Mouse (Mus musculus) embryonic fibroblast, embryonic 13.5 days (primary cell): ENCODE data around the gene Ccdc38. TPM values are rescaled to one million over a fixed set of nuclear protein-coding genes. Genes with fewer than 3 reads are reported as not detected.
"Not testable (repeated sequence)": the region's sequence is repeated elsewhere in the genome, so short reads cannot be mapped to it uniquely, and the experiment has no call there.

Experiments
- H3K27ac ChIP-seq: 2 replicates; pipeline ENCODE4 v1.5.1; 2012; ENCODE audit warnings: low read length, control low read depth, inconsistent platforms; ENCODE audit not compliant: insufficient read depth
- H3K4me1 ChIP-seq: 2 replicates; pipeline ENCODE4 v1.6.1; 2011; ENCODE audit warnings: low read length; ENCODE audit not compliant: control insufficient read depth, insufficient read depth
- H3K4me3 ChIP-seq: 2 replicates; pipeline ENCODE4 v1.5.1; 2011; ENCODE audit warnings: mild to moderate bottlenecking, control low read depth, low read length; ENCODE audit not compliant: insufficient read depth
- CTCF ChIP-seq: IDR thresholded peaks from 2 replicates; pipeline ENCODE4 v1.5.1; 2011; ENCODE audit warnings: mild to moderate bottlenecking, control low read depth, low read length, moderate library complexity, borderline replicate concordance; ENCODE audit not compliant: insufficient read depth
- POLR2A ChIP-seq: IDR thresholded peaks from 2 replicates; pipeline ENCODE4 v1.6.1; 2011; ENCODE audit warnings: low read depth, mild to moderate bottlenecking, control low read depth, low read length, moderate library complexity
- polyA plus RNA-seq: library from polyadenylated mRNA; stranded (reverse); fragments of >200 nt; gene quantifications from 2 replicates; pipeline ENCODE4 v1.2.4, GENCODE M21; 2011; ENCODE audit warnings: low read depth; ENCODE audit not compliant: missing spikeins, insufficient read length

Gene Ccdc38
- polyA plus RNA-seq, 1 experiment = 0.28 TPM

DNA sequence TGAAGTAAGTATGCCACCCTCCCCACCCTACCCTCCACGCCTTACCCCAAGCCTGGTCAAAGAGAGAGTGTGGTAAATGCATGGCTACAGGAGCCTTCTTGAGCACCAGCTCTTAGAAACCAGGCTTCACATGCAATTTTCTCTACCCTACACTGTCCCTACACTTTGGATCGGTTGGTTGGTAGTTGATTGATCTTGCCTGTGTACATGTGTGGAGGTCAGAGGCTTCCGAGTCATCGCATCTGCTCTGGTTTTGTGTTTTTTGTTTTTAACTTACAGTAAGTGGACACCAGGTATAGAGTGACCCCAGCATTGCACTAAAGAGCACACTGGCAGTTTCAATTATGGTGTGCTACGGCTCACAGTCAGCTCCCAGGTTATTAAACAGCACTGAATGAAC lies 3.7 kb downstream of the Ccdc38 start:
- TF ChIP-seq CTCF = no peak
- no peak for TF ChIP-seq POLR2A
- no peak overlapping the region for H3K27ac ChIP-seq
- peaks cover 5% of the 10 kb centered on the region for H3K4me1 ChIP-seq
- no peak overlapping the region for H3K4me3 ChIP-seq

DNA sequence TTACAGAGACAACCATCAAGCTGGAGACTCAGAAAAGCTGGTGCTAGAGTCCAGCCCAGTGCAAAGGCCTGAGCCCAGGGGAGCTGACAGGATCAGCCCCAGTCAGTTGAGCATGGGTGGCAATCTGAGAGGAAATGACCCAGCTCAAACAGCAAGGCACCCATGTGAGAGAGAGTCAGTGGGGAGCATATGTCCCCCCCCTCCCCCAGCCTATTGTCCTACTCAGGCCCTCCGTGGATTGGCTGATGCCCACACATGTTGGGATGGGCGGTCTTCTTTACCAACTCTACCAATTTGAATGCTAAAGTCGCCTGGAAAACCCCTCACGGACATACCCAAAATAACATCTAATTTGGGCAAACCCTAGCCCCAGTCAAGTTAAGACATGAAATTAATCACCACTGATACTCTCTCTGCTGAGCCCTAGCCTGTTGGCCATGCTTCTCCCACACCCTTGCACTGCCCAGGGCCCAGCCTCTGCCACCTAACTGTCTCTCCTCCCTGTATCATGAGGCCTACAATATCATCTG lies 7.4 kb downstream of the Ccdc38 start:
- Histone ChIP-seq H3K4me1 (no peaks in the 10 kb centered on the region), H3K27ac (no peak overlapping the region), H3K4me3 (no peak overlapping the region)
- TF ChIP-seq POLR2A (no peak), CTCF (no peak)

DNA sequence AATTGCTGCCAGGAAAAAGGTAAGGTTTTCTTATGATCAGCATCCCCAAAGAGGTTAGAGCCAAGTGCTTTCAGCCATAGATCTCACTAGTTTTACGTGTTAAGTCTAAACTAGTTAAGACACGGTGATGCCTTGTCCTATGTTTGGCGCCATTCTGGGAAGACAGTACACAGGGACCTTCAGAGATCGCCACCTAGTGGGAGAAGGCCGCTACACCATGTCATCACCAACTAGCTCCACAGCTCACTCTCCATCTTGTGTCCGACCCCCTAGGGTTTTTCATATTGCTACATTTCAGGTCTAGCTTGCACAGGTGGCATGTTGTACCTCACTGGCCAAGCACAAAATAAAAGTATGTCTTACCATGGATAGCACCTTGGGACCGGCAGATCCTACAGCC lies 8.6 kb downstream of the Ccdc38 start:
- peak; percentile 90 for TF ChIP-seq CTCF
- no peak for TF ChIP-seq POLR2A
- H3K27ac ChIP-seq = no peak overlapping the region
- no peaks in the 10 kb centered on the region for H3K4me1 ChIP-seq
- no peak overlapping the region for H3K4me3 ChIP-seq

DNA sequence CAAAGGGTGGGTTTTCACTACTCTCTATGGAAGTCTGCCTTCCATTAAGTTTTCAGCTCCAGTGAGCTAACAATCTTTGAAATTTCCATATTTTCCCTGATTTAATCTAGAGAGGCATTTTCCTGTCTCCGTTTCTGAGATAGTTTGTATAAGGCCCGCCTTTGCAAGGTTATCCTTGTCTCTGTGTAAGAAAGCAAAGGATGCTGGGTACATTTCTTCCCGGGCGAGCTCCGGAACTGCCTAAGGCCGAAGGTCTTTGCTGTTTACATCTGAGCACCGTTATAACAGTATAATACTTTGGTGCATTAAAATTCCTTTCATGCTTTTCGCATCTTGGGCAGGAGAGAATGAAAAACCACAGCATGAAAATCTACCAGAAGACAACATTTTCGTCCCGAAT lies 9.4 kb downstream of the Ccdc38 start:
- Histone ChIP-seq H3K27ac (no peak overlapping the region), H3K4me1 (no peaks in the 10 kb centered on the region), H3K4me3 (no peak overlapping the region)
- TF ChIP-seq CTCF (no peak), POLR2A (no peak)

DNA sequence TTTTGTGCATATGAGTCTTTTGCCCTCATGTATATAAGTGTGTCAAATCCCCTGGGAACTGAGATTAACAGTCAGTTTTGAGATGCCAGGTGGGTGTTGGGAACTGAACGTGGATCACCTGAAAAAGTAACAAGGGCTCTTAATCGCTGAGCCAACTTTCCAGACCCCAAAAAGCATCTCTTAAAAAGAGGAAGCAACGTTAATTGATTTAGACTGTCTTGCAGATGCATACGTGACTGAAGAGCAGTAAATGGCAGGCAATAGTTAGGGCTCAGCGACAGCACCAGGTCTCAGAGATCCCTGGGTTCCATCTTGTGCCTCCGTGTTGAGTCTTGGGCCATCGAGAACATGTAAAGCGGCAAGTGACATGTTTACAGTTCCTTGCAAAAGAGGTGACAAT lies 12.2 kb downstream of the Ccdc38 start:
- no peak for TF ChIP-seq POLR2A
- no peak for TF ChIP-seq CTCF
- no peaks in the 10 kb centered on the region for H3K4me1 ChIP-seq
- no peak overlapping the region for H3K27ac ChIP-seq
- H3K4me3 ChIP-seq = no peak overlapping the region

DNA sequence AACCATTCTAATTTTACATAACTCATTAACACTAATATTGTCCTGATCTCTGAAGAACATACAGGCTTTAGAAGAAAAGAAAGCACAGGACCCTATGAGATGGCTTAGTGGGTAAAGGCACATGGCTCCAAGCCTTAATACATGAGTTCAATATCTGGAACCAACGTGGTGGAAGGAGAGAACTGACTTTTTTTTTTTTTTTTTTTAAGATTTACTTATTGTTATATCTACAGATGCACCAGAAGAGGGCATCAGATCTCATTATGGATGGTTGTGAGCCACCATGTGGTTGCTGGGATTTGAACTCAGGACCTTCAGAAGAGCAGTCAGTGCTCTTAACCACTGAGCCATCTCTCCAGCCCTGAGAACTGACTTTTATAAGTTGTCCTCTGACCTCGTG lies 17.5 kb downstream of the Ccdc38 start:
- H3K4me1 ChIP-seq, H3K27ac ChIP-seq, H3K4me3 ChIP-seq: not testable (repeated sequence)

DNA sequence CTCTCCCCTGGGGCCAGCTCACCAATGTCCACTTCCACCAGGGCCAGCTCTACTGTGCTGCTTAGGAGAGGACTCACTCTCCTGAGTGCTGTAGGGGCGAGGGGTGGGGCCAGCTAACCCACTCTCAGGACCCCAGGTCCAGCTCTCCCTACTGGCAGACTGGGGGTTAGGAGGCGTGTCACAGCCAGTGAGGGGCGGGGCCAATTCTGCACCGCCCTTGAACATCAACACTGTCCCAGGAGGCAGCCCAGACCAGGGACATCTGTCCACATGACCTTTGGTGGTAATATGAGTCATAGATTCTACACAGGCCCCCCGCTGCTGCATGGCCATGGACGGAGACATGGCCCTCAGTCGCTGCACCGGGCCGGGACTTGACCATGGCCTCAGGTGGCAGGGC lies 19.4 kb downstream of the Ccdc38 start:
- Histone ChIP-seq H3K4me1 (no peaks in the 10 kb centered on the region), H3K4me3 (no peak overlapping the region), H3K27ac (no peak overlapping the region)
- no peak for TF ChIP-seq POLR2A
- TF ChIP-seq CTCF = no peak

DNA sequence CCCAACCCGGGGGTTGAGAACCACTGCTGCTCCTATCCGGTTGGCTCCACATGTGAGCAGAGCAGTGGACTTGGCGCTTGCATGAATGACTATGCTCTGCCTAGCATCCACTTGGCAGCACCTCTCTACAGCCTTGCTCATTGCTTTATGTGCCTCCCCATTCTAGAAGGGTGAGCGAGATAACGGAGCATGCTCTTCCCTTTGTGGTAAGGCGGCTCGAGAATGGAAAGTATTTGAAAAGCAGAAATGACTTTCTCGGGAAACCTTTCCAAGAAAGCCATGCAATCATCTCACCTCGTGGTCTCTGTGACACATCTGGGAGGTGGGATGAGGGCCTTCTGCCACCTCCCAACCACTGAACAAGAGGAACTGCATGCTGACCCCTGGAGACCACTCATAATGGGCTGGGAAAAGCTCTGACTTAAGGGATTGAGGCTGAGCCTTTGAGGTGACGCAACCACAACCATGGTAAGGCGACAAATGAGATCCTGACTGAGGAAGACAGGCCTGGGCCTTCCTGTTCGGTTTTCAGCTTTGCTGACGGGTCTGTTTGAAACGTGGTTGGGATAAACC lies 24.2 kb downstream of the Ccdc38 start:
- Histone ChIP-seq H3K4me3 (no peak overlapping the region), H3K27ac (no peak overlapping the region), H3K4me1 (no peaks in the 10 kb centered on the region)
- TF ChIP-seq CTCF (no peak), POLR2A (no peak)

DNA sequence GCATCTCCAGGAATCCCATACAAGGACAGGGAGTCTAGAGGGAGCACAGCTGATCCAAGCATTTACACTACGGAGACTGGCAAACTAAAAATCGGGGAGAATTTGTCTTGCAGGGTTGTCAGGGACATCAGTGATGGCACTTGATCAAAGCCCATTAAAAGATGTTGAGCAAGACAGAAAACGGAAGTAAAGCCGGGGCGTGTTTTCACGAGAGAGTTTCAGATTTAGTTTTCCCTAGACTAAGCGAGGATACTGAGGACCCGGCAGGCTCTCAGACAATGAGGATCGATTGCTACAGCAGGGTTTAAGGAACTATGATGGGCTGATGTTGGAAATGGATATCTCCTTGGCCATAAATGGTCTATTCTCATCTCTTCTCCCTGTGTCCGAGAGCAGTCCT lies 26.6 kb downstream of the Ccdc38 start:
- TF ChIP-seq CTCF (no peak), POLR2A (no peak)
- no peak overlapping the region for H3K4me3 ChIP-seq
- no peak overlapping the region for H3K27ac ChIP-seq
- no peaks in the 10 kb centered on the region for H3K4me1 ChIP-seq

DNA sequence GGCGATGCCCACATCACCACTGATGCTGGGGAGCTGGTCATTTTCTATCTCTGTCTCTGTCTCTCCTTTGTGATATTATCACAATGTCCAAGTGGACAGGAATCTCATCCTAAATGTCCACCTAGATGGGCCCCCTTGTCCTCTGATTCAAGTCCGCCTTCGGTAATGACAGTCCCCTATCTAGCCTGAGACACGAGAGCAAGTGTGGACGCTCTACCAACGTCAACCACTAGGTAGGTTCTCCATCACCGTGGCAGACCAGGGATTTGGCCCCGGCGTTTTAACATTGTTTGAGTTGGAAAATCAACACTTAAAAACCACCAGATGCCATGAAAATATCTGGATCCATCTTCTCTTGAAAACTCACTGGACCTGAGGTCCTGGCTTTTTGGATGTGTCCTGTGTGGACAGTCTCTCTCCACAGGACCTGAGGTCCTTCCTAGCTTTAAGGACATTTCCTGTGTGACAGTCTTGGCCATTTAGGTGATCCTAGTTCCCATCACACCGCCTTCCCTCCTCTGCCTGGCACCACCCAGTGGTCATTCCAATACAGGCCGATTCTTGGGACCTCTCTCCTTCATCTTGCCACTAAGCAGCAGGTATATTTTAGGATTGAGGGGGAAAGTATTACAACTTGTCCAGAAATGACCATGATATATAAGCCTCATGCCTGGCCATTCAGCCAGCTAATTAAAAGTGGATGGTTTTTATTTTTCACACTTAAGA lies 27.6 kb downstream of the Ccdc38 start:
- TF ChIP-seq POLR2A = no peak
- TF ChIP-seq CTCF = no peak
- no peaks in the 10 kb centered on the region for H3K4me1 ChIP-seq
- no peak overlapping the region for H3K27ac ChIP-seq
- H3K4me3 ChIP-seq = no peak overlapping the region

DNA sequence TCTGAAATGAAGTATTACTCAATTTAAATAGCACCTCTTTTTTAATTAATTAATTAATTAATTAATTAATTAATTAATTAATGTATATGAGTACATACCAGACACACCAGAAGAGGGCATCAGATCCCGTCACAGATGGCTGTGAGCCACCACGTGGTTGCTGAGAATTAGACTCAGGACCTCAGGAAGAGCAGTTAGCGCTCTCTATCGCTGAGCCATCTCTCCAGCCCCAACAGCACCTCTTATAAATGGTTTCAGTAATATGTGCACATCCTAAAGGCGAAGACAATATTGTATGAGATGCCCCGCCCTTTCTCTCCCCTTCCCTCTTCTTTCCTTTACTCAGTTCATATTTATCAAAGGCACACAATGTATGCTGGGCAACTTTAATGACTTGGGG lies 28.2 kb downstream of the Ccdc38 start:
- H3K4me1 ChIP-seq = no peaks in the 10 kb centered on the region
- H3K27ac ChIP-seq = no peak overlapping the region
- TF ChIP-seq CTCF (no peak), POLR2A (no peak)
- no peak overlapping the region for H3K4me3 ChIP-seq
